Mouse (Mus musculus) heart, embryonic 16.5 days (tissue): ENCODE data around the gene Traf3ip2. TPM values are rescaled to one million over a fixed set of nuclear protein-coding genes. Genes with fewer than 3 reads are reported as not detected.

ENCODE experiments used
- ATAC-seq: fragments of 200-750 bp; cut with Nextera tagmentation; replicated peaks from 2 replicates; pipeline ENCODE4 v1.8.0; 2017; ENCODE audit warnings: moderate number of reproducible peaks; ENCODE audit not compliant: insufficient read depth, low FRiP score; ENCODE audit errors: extremely low read depth
- H3K27ac ChIP-seq: fragments of 300-500 bp; sonication (generic); 2 replicates; pipeline ENCODE4 v1.5.1; 2014; ENCODE audit warnings: mild to moderate bottlenecking, low read length, control low read depth, moderate library complexity
- H3K27me3 ChIP-seq: fragments of 300-500 bp; sonication (generic); 2 replicates; pipeline ENCODE4 v1.6.1; 2014; ENCODE audit warnings: low read length, mixed read lengths; ENCODE audit not compliant: control insufficient read depth, insufficient read depth
- H3K36me3 ChIP-seq: fragments of 300-500 bp; sonication (generic); 2 replicates; pipeline ENCODE4 v1.6.1; 2014; ENCODE audit not compliant: control insufficient read depth, insufficient read depth
- H3K4me1 ChIP-seq: fragments of 300-500 bp; sonication (generic); 2 replicates; pipeline ENCODE4 v1.6.1; 2014; ENCODE audit warnings: low read length, mixed read lengths; ENCODE audit not compliant: control insufficient read depth, insufficient read depth
- H3K4me2 ChIP-seq: fragments of 300-500 bp; sonication (generic); 2 replicates; pipeline ENCODE4 v1.6.1; 2014; ENCODE audit warnings: low read depth, mild to moderate bottlenecking, control low read depth, low read length
- H3K4me3 ChIP-seq: fragments of 300-500 bp; sonication (generic); 2 replicates; pipeline ENCODE4 v1.5.1; 2014; ENCODE audit warnings: mild to moderate bottlenecking, control low read depth, low read length
- H3K9ac ChIP-seq: fragments of 300-500 bp; sonication (generic); 2 replicates; pipeline ENCODE4 v1.6.1; 2014; ENCODE audit warnings: low read length, control low read depth
- H3K9me3 ChIP-seq: fragments of 300-500 bp; sonication (generic); replicated peaks from 2 replicates; pipeline ENCODE4 v1.6.1; 2016; ENCODE audit warnings: low read length; ENCODE audit not compliant: control insufficient read depth
- WGBS: fragments of 180-500 bp; shearing (Covaris S2); extraction: QIAGEN DNeasy Blood & Tissue Kit; methylation state at CpG from one replicate; pipeline ENCODE4 v1.1.7; 2014; 5-methylcytosine and 5-hydroxymethylcytosine counted together
- polyA plus RNA-seq: library from polyadenylated mRNA; unstranded; fragments of >200 nt; fragmentation: Nextera tagmentation; extraction: Ambion mirVana; gene quantifications from 2 replicates; pipeline ENCODE4 v1.2.1, GENCODE M21; 2015

Gene Traf3ip2
- polyA plus RNA-seq, 1 experiment from 2014 or later = 10.7 TPM

- no peak overlapping the region for H3K27ac ChIP-seq
Measured at GRCm38 (mm10) chr10:39623806-39624205, 11.1 kb downstream of the Traf3ip2 start.

GRCm38 (mm10) chr10:39624837-39625625, 12.3 kb downstream of the Traf3ip2 start:
- no peak overlapping the region for H3K4me2 ChIP-seq

More at GRCm38 (mm10) chr10:39623806-39624205, 11.1 kb downstream of the Traf3ip2 start:
- 77% methylated on average over 6 of the region's 6 CpGs for WGBS
- Histone ChIP-seq H3K9me3 (no peaks in the 10 kb centered on the region), H3K4me2 (no peak overlapping the region), H3K4me1 (peaks cover 14% of the 10 kb centered on the region), H3K4me3 (no peak overlapping the region), H3K27me3 (no peaks in the 10 kb centered on the region), H3K9ac (no peak overlapping the region), H3K36me3 (peaks cover 11% of the 10 kb centered on the region)
- no peak for ATAC-seq

GRCm38 (mm10) chr10:39625626-39626260, 13.0 kb downstream of the Traf3ip2 start:
- Histone ChIP-seq H3K4me3 (no peak overlapping the region), H3K9ac (no peak overlapping the region), H3K4me2 (no peak overlapping the region), H3K4me1 (peaks cover 34% of the 10 kb centered on the region), H3K9me3 (no peaks in the 10 kb centered on the region), H3K36me3 (peaks cover 11% of the 10 kb centered on the region), H3K27ac (no peak overlapping the region), H3K27me3 (no peaks in the 10 kb centered on the region)
- 71% methylated on average over 11 of the region's 11 CpGs for WGBS
- ATAC-seq = no peak

More at GRCm38 (mm10) chr10:39624837-39625625, 12.3 kb downstream of the Traf3ip2 start:
- WGBS = 57% methylated on average over 12 of the region's 12 CpGs
- ATAC-seq = 0 out of 2 replicates have a peak, but pooled peaks have one; percentile 23
- Histone ChIP-seq H3K36me3 (peaks cover 11% of the 10 kb centered on the region), H3K9ac (no peak overlapping the region), H3K4me1 (peaks cover 26% of the 10 kb centered on the region), H3K4me3 (no peak overlapping the region), H3K27me3 (no peaks in the 10 kb centered on the region), H3K27ac (no peak overlapping the region), H3K9me3 (no peaks in the 10 kb centered on the region)

- Histone ChIP-seq H3K4me2 (no peak overlapping the region), H3K4me1 (peaks cover 40% of the 10 kb centered on the region), H3K27ac (no peak overlapping the region), H3K36me3 (peaks cover 11% of the 10 kb centered on the region), H3K27me3 (no peaks in the 10 kb centered on the region), H3K9me3 (no peaks in the 10 kb centered on the region), H3K9ac (no peak overlapping the region), H3K4me3 (no peak overlapping the region)
- no peak for ATAC-seq
- WGBS = 86% methylated on average over 12 of the region's 12 CpGs
Measured at GRCm38 (mm10) chr10:39626376-39626775, 13.6 kb downstream of the Traf3ip2 start.

GRCm38 (mm10) chr10:39628799-39629517, 16.2 kb downstream of the Traf3ip2 start:
- Histone ChIP-seq H3K4me3 (no peak overlapping the region), H3K4me1 (peaks cover 45% of the 10 kb centered on the region), H3K27ac (peak overlapping the region; percentile 71), H3K9ac (no peak overlapping the region), H3K4me2 (no peak overlapping the region), H3K9me3 (no peaks in the 10 kb centered on the region), H3K36me3 (peaks cover 13% of the 10 kb centered on the region), H3K27me3 (no peaks in the 10 kb centered on the region)
- WGBS = 46% methylated on average over 10 of the region's 10 CpGs
- ATAC-seq = no peak

GRCm38 (mm10) chr10:39629746-39630552, 17.2 kb downstream of the Traf3ip2 start:
- Histone ChIP-seq H3K9me3 (no peaks in the 10 kb centered on the region), H3K27ac (peak overlapping the region; percentile 88), H3K4me1 (peaks cover 40% of the 10 kb centered on the region), H3K4me3 (peak overlapping the region; percentile 36), H3K36me3 (peaks cover 15% of the 10 kb centered on the region), H3K27me3 (no peaks in the 10 kb centered on the region), H3K9ac (peak overlapping the region; percentile 38; the same call in 1 of the 2 replicates), H3K4me2 (peak overlapping the region; percentile 58)
- ATAC-seq = peak; percentile 55; the same call in 1 of the 2 replicates
- WGBS = 30% methylated on average over 18 of the region's 18 CpGs

GRCm38 (mm10) chr10:39630811-39631210, 18.1 kb downstream of the Traf3ip2 start:
- H3K9ac ChIP-seq = 0 out of 2 replicates have a peak overlapping the region, but pooled peaks have one; percentile 21
- H3K4me2 ChIP-seq = peak overlapping the region; percentile 58; the same call in 1 of the 2 replicates
- peaks cover 33% of the 10 kb centered on the region for H3K4me1 ChIP-seq
- peaks cover 21% of the 10 kb centered on the region for H3K36me3 ChIP-seq
- WGBS = 34% methylated on average over 6 of the region's 6 CpGs
- no peak for ATAC-seq
- H3K9me3 ChIP-seq = no peaks in the 10 kb centered on the region
- peak overlapping the region; percentile 88 for H3K27ac ChIP-seq
- H3K4me3 ChIP-seq = no peak overlapping the region
- no peaks in the 10 kb centered on the region for H3K27me3 ChIP-seq

GRCm38 (mm10) chr10:39631627-39632026, 18.9 kb downstream of the Traf3ip2 start:
- no peak overlapping the region for H3K9ac ChIP-seq
- WGBS = 79% methylated on average over 14 of the region's 14 CpGs
- H3K4me1 ChIP-seq = peaks cover 32% of the 10 kb centered on the region
- no peak overlapping the region for H3K27ac ChIP-seq
- ATAC-seq = no peak
- no peaks in the 10 kb centered on the region for H3K27me3 ChIP-seq
- no peak overlapping the region for H3K4me3 ChIP-seq
- H3K9me3 ChIP-seq = no peaks in the 10 kb centered on the region
- peaks cover 17% of the 10 kb centered on the region for H3K36me3 ChIP-seq
- H3K4me2 ChIP-seq = no peak overlapping the region
